Mouse (Mus musculus) CH12.LX (cell line): ENCODE measurements around the gene Ccr10. TPM values are rescaled to one million over a fixed set of nuclear protein-coding genes. Genes with fewer than 3 reads are reported as not detected.

ENCODE experiments used
- polyA plus RNA-seq: library from polyadenylated mRNA; unstranded; fragments of >175 nt; gene quantifications from 2 replicates; pipeline ENCODE4 v1.2.1, GENCODE M21; 2012; ENCODE audit warnings: low read depth; ENCODE audit not compliant: insufficient read length
- total RNA-seq, 2 experiments: library from RNA; depleted of rRNA; stranded (reverse); fragments of 300-350 nt in 1 of 2; fragments of >200 nt in 1 of 2; gene quantifications; 2 replicates each; pipeline ENCODE4 v1.2.3; 2012 to 2014

Ccr10 gene
- total and polyA plus RNA-seq, 3 experiments: 12.3 to 29.6 (median 17.2) TPM

Other genes starting within 250 kb of the Ccr10 start
Only the 20 nearest of the 28 such genes appear.
- gene Naglu, start 105.4 kb downstream of the Ccr10 start, total RNA-seq (2012; rRNA removed): 23.2 and 33.3 TPM in 2 replicates
- gene Naglu, start 105.4 kb downstream of the Ccr10 start, total RNA-seq (2014; rRNA removed): 12.8 and 13.8 TPM in 2 replicates
- gene Naglu, start 105.4 kb downstream of the Ccr10 start, polyA plus RNA-seq: 8.3 and 11.2 TPM in 2 replicates
- gene Hsd17b1, start 97.0 kb downstream of the Ccr10 start, total RNA-seq (2012; rRNA removed): 0.29 and 0.81 TPM in 2 replicates
- not detected in 2 replicates for gene Hsd17b1, start 97.0 kb downstream of the Ccr10 start, total RNA-seq (2014; rRNA removed)
- gene Hsd17b1, start 97.0 kb downstream of the Ccr10 start, polyA plus RNA-seq: 0.17 TPM in 1 of 2 replicates, not detected in the other
- gene Coasy, start 92.9 kb downstream of the Ccr10 start, total RNA-seq (2012; rRNA removed): 74.9 and 78.9 TPM in 2 replicates
- 60.4 and 66.1 TPM in 2 replicates for gene Coasy, start 92.9 kb downstream of the Ccr10 start, total RNA-seq (2014; rRNA removed)
- gene Coasy, start 92.9 kb downstream of the Ccr10 start, polyA plus RNA-seq: 56.6 and 63.4 TPM in 2 replicates
- 45.2 and 63.0 TPM in 2 replicates for gene Mlx, start 88.2 kb downstream of the Ccr10 start, total RNA-seq (2012; rRNA removed)
- gene Mlx, start 88.2 kb downstream of the Ccr10 start, total RNA-seq (2014; rRNA removed): 93.1 and 116 TPM in 2 replicates
- 43.3 and 51.5 TPM in 2 replicates for gene Mlx, start 88.2 kb downstream of the Ccr10 start, polyA plus RNA-seq
- 63.7 and 106 TPM in 2 replicates for gene Psmc3ip, start 80.0 kb downstream of the Ccr10 start, total RNA-seq (2012; rRNA removed)
- gene Psmc3ip, start 80.0 kb downstream of the Ccr10 start, total RNA-seq (2014; rRNA removed): 85.9 and 106 TPM in 2 replicates
- 89.9 and 114 TPM in 2 replicates for gene Psmc3ip, start 80.0 kb downstream of the Ccr10 start, polyA plus RNA-seq
- 46.5 and 48.2 TPM in 2 replicates for gene Retreg3, start 55.5 kb downstream of the Ccr10 start, total RNA-seq (2012; rRNA removed)
- gene Retreg3, start 55.5 kb downstream of the Ccr10 start, total RNA-seq (2014; rRNA removed): 50.3 and 55.9 TPM in 2 replicates
- gene Retreg3, start 55.5 kb downstream of the Ccr10 start, polyA plus RNA-seq: 53.6 and 54.3 TPM in 2 replicates
- gene Tubg1, start 55.5 kb downstream of the Ccr10 start, total RNA-seq (2012; rRNA removed): 108 and 116 TPM in 2 replicates
- 53.7 and 57.4 TPM in 2 replicates for gene Tubg1, start 55.5 kb downstream of the Ccr10 start, total RNA-seq (2014; rRNA removed)
- gene Tubg1, start 55.5 kb downstream of the Ccr10 start, polyA plus RNA-seq: 182 and 190 TPM in 2 replicates
- gene Tubg2, start 19.5 kb downstream of the Ccr10 start, total RNA-seq (2012; rRNA removed): 3.1 and 4.7 TPM in 2 replicates
- 1.2 and 2.1 TPM in 2 replicates for gene Tubg2, start 19.5 kb downstream of the Ccr10 start, total RNA-seq (2014; rRNA removed)
- gene Tubg2, start 19.5 kb downstream of the Ccr10 start, polyA plus RNA-seq: 8.7 and 10.5 TPM in 2 replicates
- gene Cntnap1, start 4.9 kb downstream of the Ccr10 start, total RNA-seq (2012; rRNA removed): 15.6 and 16.7 TPM in 2 replicates
- gene Cntnap1, start 4.9 kb downstream of the Ccr10 start, total RNA-seq (2014; rRNA removed): 3.6 and 4.4 TPM in 2 replicates
- gene Cntnap1, start 4.9 kb downstream of the Ccr10 start, polyA plus RNA-seq: 17.9 and 19.5 TPM in 2 replicates
- gene Plekhh3, start 4.1 kb downstream of the Ccr10 start, total RNA-seq (2012; rRNA removed): 16.3 and 20.3 TPM in 2 replicates
- 2.8 and 2.9 TPM in 2 replicates for gene Plekhh3, start 4.1 kb downstream of the Ccr10 start, total RNA-seq (2014; rRNA removed)
- 3.7 and 5.0 TPM in 2 replicates for gene Plekhh3, start 4.1 kb downstream of the Ccr10 start, polyA plus RNA-seq
- gene Ezh1, start 51.0 kb upstream of the Ccr10 start, total RNA-seq (2012; rRNA removed): 11.1 and 15.3 TPM in 2 replicates
- 8.5 and 8.7 TPM in 2 replicates for gene Ezh1, start 51.0 kb upstream of the Ccr10 start, total RNA-seq (2014; rRNA removed)
- gene Ezh1, start 51.0 kb upstream of the Ccr10 start, polyA plus RNA-seq: 10.8 and 12.1 TPM in 2 replicates
- gene Ramp2, start 70.6 kb upstream of the Ccr10 start, total RNA-seq (2012; rRNA removed): 1.3 and 1.5 TPM in 2 replicates
- 0.26 TPM in 1 of 2 replicates, not detected in the other for gene Ramp2, start 70.6 kb upstream of the Ccr10 start, total RNA-seq (2014; rRNA removed)
- 0.33 and 0.80 TPM in 2 replicates for gene Ramp2, start 70.6 kb upstream of the Ccr10 start, polyA plus RNA-seq
- 102 and 132 TPM in 2 replicates for gene Vps25, start 78.3 kb upstream of the Ccr10 start, total RNA-seq (2012; rRNA removed)
- 97.7 and 105 TPM in 2 replicates for gene Vps25, start 78.3 kb upstream of the Ccr10 start, total RNA-seq (2014; rRNA removed)
- gene Vps25, start 78.3 kb upstream of the Ccr10 start, polyA plus RNA-seq: 210 and 211 TPM in 2 replicates
- 0.85 and 1.2 TPM in 2 replicates for gene Wnk4, start 85.1 kb upstream of the Ccr10 start, total RNA-seq (2012; rRNA removed)
- 0.62 and 0.90 TPM in 2 replicates for gene Wnk4, start 85.1 kb upstream of the Ccr10 start, total RNA-seq (2014; rRNA removed)
- 5.4 and 7.8 TPM in 2 replicates for gene Wnk4, start 85.1 kb upstream of the Ccr10 start, polyA plus RNA-seq
- gene Cntd1, start 103.6 kb upstream of the Ccr10 start, total RNA-seq (2012; rRNA removed): 2.5 and 3.4 TPM in 2 replicates
- gene Cntd1, start 103.6 kb upstream of the Ccr10 start, total RNA-seq (2014; rRNA removed): 0.65 and 0.98 TPM in 2 replicates
- gene Cntd1, start 103.6 kb upstream of the Ccr10 start, polyA plus RNA-seq: 0.85 and 0.96 TPM in 2 replicates
- 285 TPM in 2 replicates for gene Coa3, start 103.7 kb upstream of the Ccr10 start, total RNA-seq (2012; rRNA removed)
- 177 and 179 TPM in 2 replicates for gene Coa3, start 103.7 kb upstream of the Ccr10 start, total RNA-seq (2014; rRNA removed)
- 113 and 117 TPM in 2 replicates for gene Coa3, start 103.7 kb upstream of the Ccr10 start, polyA plus RNA-seq
- 280 and 282 TPM in 2 replicates for gene Becn1, start 126.8 kb upstream of the Ccr10 start, total RNA-seq (2012; rRNA removed)
- 207 and 224 TPM in 2 replicates for gene Becn1, start 126.8 kb upstream of the Ccr10 start, total RNA-seq (2014; rRNA removed)
- gene Becn1, start 126.8 kb upstream of the Ccr10 start, polyA plus RNA-seq: 177 and 237 TPM in 2 replicates
- gene Psme3, start 140.8 kb upstream of the Ccr10 start, total RNA-seq (2012; rRNA removed): 86.1 and 108 TPM in 2 replicates
- gene Psme3, start 140.8 kb upstream of the Ccr10 start, total RNA-seq (2014; rRNA removed): 199 and 208 TPM in 2 replicates
- 496 and 527 TPM in 2 replicates for gene Psme3, start 140.8 kb upstream of the Ccr10 start, polyA plus RNA-seq
- 5.0 and 5.5 TPM in 2 replicates for gene Aoc2, start 149.6 kb upstream of the Ccr10 start, total RNA-seq (2012; rRNA removed)
- gene Aoc2, start 149.6 kb upstream of the Ccr10 start, total RNA-seq (2014; rRNA removed): 3.6 and 4.3 TPM in 2 replicates
- 10.7 and 12.1 TPM in 2 replicates for gene Aoc2, start 149.6 kb upstream of the Ccr10 start, polyA plus RNA-seq
- 0.25 and 0.29 TPM in 2 replicates for gene Aoc3, start 155.2 kb upstream of the Ccr10 start, total RNA-seq (2012; rRNA removed)
- gene Aoc3, start 155.2 kb upstream of the Ccr10 start, total RNA-seq (2014; rRNA removed): 0.28 and 0.30 TPM in 2 replicates
- 0.86 and 0.99 TPM in 2 replicates for gene Aoc3, start 155.2 kb upstream of the Ccr10 start, polyA plus RNA-seq